In genomic region chr7:125560146-125560785, GRCm38 (mm10) we compare ENCODE assay signal across 9 mouse cellular contexts. TPM values are rescaled to one million over a fixed set of nuclear protein-coding genes. Genes with fewer than 3 reads are reported as not detected.
DNase-seq lines count a peak whose midpoint lies in the region; ATAC-seq lines count a peak whose summit lies in the region.
"Had no signal": no experiment of that assay in that cellular context is flagged by ENCODE, and none has a peak within 500 bp of the region (broad histone marks: within the 10 kb centered on the region; RNA-seq: fewer than 3 reads in every experiment).

No protein-coding gene starts in this region.

- no peak for ATAC-seq in intestine, embryonic 16.5 days
- ATAC-seq in stomach, embryonic 16.5 days (ENCODE audit: insufficient read depth, low FRiP score): no peak
- ATAC-seq in midbrain, embryonic 11.5 days (ENCODE audit: low FRiP score): no peak

- H3K4me2 ChIP-seq in intestine, embryonic 16.5 days (ENCODE audit: low read depth, low read length): no peak overlapping the region
- H3K4me2 ChIP-seq in stomach, embryonic 16.5 days (ENCODE audit: low read depth, low read length): no peak overlapping the region
- no peak overlapping the region for H3K4me2 ChIP-seq in midbrain, embryonic 11.5 days

- DNase-seq in gastrocnemius, postnatal 14 days: peak; percentile 74
- no peak for DNase-seq in gastrocnemius, postnatal 4 days (ENCODE audit: low spot score in 2 of 2)
- peak; percentile 47 for DNase-seq in thymus, postnatal 25 days
- no peak for DNase-seq in thymus, postnatal 0 days (ENCODE audit: low spot score)
- no peak for DNase-seq in midbrain, embryonic 11.5 days (ENCODE audit: low spot score, missing footprints)
- DNase-seq in yolk sac, embryonic 10.5 days (ENCODE audit: low spot score): no peak

- intact Hi-C loops in gastrocnemius, postnatal 14 days (cut with DNase I; ENCODE audit: low total_unique reads): no loop called here

- H3K36me3 ChIP-seq in intestine, embryonic 16.5 days (ENCODE audit: control insufficient read depth, insufficient read depth, low read length): no peaks in the 10 kb centered on the region
- H3K36me3 ChIP-seq in stomach, embryonic 16.5 days (ENCODE audit: control insufficient read depth, insufficient read depth, low read length): no peaks in the 10 kb centered on the region
- H3K36me3 ChIP-seq in midbrain, embryonic 11.5 days (ENCODE audit: control insufficient read depth, insufficient read depth, low read length): no peaks in the 10 kb centered on the region

- peak overlapping the region; percentile 39 for H3K9ac ChIP-seq in intestine, embryonic 16.5 days (ENCODE audit: low read depth, low read length)
- H3K9ac ChIP-seq in stomach, embryonic 16.5 days (ENCODE audit: low read length): no peak overlapping the region
- no peak overlapping the region for H3K9ac ChIP-seq in midbrain, embryonic 11.5 days (ENCODE audit: low read length)

- whole genome bisulfite sequencing in intestine, embryonic 16.5 days: 74% methylated on average over 7 of the region's 7 CpGs
- 74% methylated on average over 7 of the region's 7 CpGs for WGBS in stomach, embryonic 16.5 days
- WGBS in midbrain, embryonic 11.5 days: 81% methylated on average over 7 of the region's 7 CpGs

- no peaks in the 10 kb centered on the region for H3K9me3 ChIP-seq in intestine, embryonic 16.5 days (ENCODE audit: control insufficient read depth, low read length)
- H3K9me3 ChIP-seq in stomach, embryonic 16.5 days (replicated peaks; ENCODE audit: control insufficient read depth, low read length): no peaks in the 10 kb centered on the region
- H3K9me3 ChIP-seq in midbrain, embryonic 11.5 days (ENCODE audit: control insufficient read depth, low read length): no peaks in the 10 kb centered on the region

- H3K27ac ChIP-seq in intestine, embryonic 16.5 days (ENCODE audit: low read length): peak overlapping the region; percentile 31
- H3K27ac ChIP-seq in stomach, embryonic 16.5 days (ENCODE audit: low read length): peak overlapping the region; percentile 0; the same call in 1 of the 2 replicates
- H3K27ac ChIP-seq in midbrain, embryonic 11.5 days (ENCODE audit: low read depth, low read length): no peak overlapping the region

- no peaks in the 10 kb centered on the region for H3K27me3 ChIP-seq in intestine, embryonic 16.5 days (replicated peaks; ENCODE audit: control insufficient read depth, insufficient read depth, low read length)
- H3K27me3 ChIP-seq in stomach, embryonic 16.5 days (ENCODE audit: control insufficient read depth, insufficient read depth, low read length): no peaks in the 10 kb centered on the region
- H3K27me3 ChIP-seq in midbrain, embryonic 11.5 days (ENCODE audit: control insufficient read depth, insufficient read depth, low read length): no peaks in the 10 kb centered on the region

- H3K4me3 ChIP-seq in intestine, embryonic 16.5 days (ENCODE audit: low read length): no peak overlapping the region
- H3K4me3 ChIP-seq in stomach, embryonic 16.5 days (replicated peaks; ENCODE audit: low read length): no peak overlapping the region
- no peak overlapping the region for H3K4me3 ChIP-seq in midbrain, embryonic 11.5 days (ENCODE audit: low read depth, low read length)

- H3K4me1 ChIP-seq in intestine, embryonic 16.5 days (ENCODE audit: control insufficient read depth, insufficient read depth, low read length): peaks cover 33% of the 10 kb centered on the region
- peaks cover 34% of the 10 kb centered on the region for H3K4me1 ChIP-seq in stomach, embryonic 16.5 days (ENCODE audit: control insufficient read depth, insufficient read depth, low read length)
- H3K4me1 ChIP-seq in midbrain, embryonic 11.5 days (ENCODE audit: control insufficient read depth, insufficient read depth, low read length): no peaks in the 10 kb centered on the region

RNA-seq across cellular contexts. Expression of gene Il4ra, which starts 8.3 kb away (rescaled TPM):
- 1 to 10 TPM; 9.4 to 9.5 TPM for total RNA-seq in gastrocnemius, postnatal 14 days (2021)
- 10 to 100 TPM; 14.5 to 15.1 TPM for total RNA-seq in gastrocnemius, postnatal 4 days (2021)
- polyA plus RNA-seq in thymus, postnatal 0 days (2015; fragmentation: Nextera tagmentation; extraction: Ambion mirVana): 45.8 and 47.1 TPM in 2 replicates
- 12.6 and 14.5 TPM in 2 replicates for polyA plus RNA-seq in intestine, embryonic 16.5 days (2015; fragmentation: Nextera tagmentation; extraction: Ambion mirVana)
- polyA plus RNA-seq in stomach, embryonic 16.5 days (2015; fragmentation: Nextera tagmentation; extraction: Ambion mirVana): 12.3 and 13.8 TPM in 2 replicates
- 2.6 and 3.5 TPM in 2 replicates for polyA plus RNA-seq in midbrain, embryonic 11.5 days (2014; fragmentation: Nextera tagmentation; extraction: Ambion mirVana)

RNA-seq across cellular contexts. Expression of gene Il21r, which starts 43.0 kb away (rescaled TPM):
- total RNA-seq in gastrocnemius, postnatal 14 days (2021): under 1 TPM; 0.09 to 0.10 TPM
- 1 to 10 TPM; 1.0 to 1.7 TPM for total RNA-seq in gastrocnemius, postnatal 4 days (2021)
- 28.2 and 36.8 TPM in 2 replicates for polyA plus RNA-seq in thymus, postnatal 0 days (2015; fragmentation: Nextera tagmentation; extraction: Ambion mirVana)
- polyA plus RNA-seq in intestine, embryonic 16.5 days (2015; fragmentation: Nextera tagmentation; extraction: Ambion mirVana): 0.38 and 0.59 TPM in 2 replicates
- 0.45 and 0.70 TPM in 2 replicates for polyA plus RNA-seq in stomach, embryonic 16.5 days (2015; fragmentation: Nextera tagmentation; extraction: Ambion mirVana)
- polyA plus RNA-seq in midbrain, embryonic 11.5 days (2014; fragmentation: Nextera tagmentation; extraction: Ambion mirVana): 0.36 and 0.43 TPM in 2 replicates
- total RNA-seq: MEL had no signal

Comparison
In these comparisons a context has a peak if more than half of its experiments do, and no peak if none do; other contexts are left out.
1. DNase-seq: peak in gastrocnemius, postnatal 14 days (single experiment) and thymus, postnatal 25 days (single experiment); none in gastrocnemius, postnatal 4 days (0 of 2), thymus, postnatal 0 days (single experiment), midbrain, embryonic 11.5 days (single experiment) and yolk sac, embryonic 10.5 days (single experiment).
2. RNA of gene Il21r, which starts 43.0 kb away (polyA plus RNA-seq): 28.2 to 36.8 TPM in thymus, postnatal 0 days; 0.45 to 0.70 TPM in stomach, embryonic 16.5 days, 0.38 to 0.59 TPM in intestine, embryonic 16.5 days and 0.36 to 0.43 TPM in midbrain, embryonic 11.5 days; every median in the first group is over 10 times any median in the second.